Mouse (Mus musculus): ENCODE data around the gene Plekha6. TPM values are rescaled to one million over a fixed set of nuclear protein-coding genes. Genes with fewer than 3 reads are reported as not detected.
A peak's percentile ranks its signal among the peaks of the same experiment; 100 is the strongest.

Plekha6 gene
- polyA plus RNA-seq, 1 experiment from 2014 or later, result 8.8 TPM

DNA sequence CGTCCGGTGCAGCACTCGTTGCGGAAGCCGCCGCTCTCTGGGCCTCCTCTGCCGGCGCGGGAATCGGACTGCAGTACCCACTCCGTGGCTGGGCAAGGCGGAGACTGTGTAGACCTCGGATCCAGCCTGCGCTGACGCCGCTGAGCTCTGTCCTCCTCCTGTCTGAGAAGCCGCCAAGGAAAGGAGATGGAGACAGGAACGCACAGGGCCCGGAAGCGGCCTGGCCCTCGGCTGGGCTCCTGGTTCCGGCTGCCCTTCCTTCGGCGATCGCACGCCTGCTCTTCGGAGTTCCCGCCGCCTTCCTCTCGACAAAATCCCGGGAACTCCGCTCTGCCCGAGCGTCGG is 32.5 kb upstream of the Plekha6 start:
- H3K27ac ChIP-seq, result peak overlapping the region; percentile 96
- peak overlapping the region; percentile 95 for H3K4me2 ChIP-seq (ENCODE audit: low read length)
- WGBS, result under 1% methylated on average over 35 of the region's 35 CpGs
- no peaks in the 10 kb centered on the region for H3K9me3 ChIP-seq (replicated peaks; ENCODE audit: low read length)
- peaks cover 6% of the 10 kb centered on the region for H3K4me1 ChIP-seq (replicated peaks; ENCODE audit: insufficient read depth, low read length)
- H3K4me3 ChIP-seq (replicated peaks; ENCODE audit: low read depth, low read length), result peak overlapping the region; percentile 96
- peaks cover 2% of the 10 kb centered on the region; the same call in 1 of the 2 replicates for H3K36me3 ChIP-seq (ENCODE audit: insufficient read depth, low read length)
- ATAC-seq (replicated peaks; ENCODE audit: low FRiP score, low read depth), result no peak
- TF ChIP-seq CTCF (IDR thresholded peaks at IDR 0.05; ENCODE audit: low read depth), result no peak
- peak overlapping the region; percentile 83 for H3K9ac ChIP-seq (ENCODE audit: low read depth, low read length)
- no peaks in the 10 kb centered on the region for H3K27me3 ChIP-seq (ENCODE audit: insufficient read depth, low read length)
- no peak for DNase-seq (ENCODE audit: low spot score)

GRCm38 (mm10) chr1:133131936-133132335 is 32.1 kb upstream of the Plekha6 start:
- TF ChIP-seq CTCF (IDR thresholded peaks at IDR 0.05; ENCODE audit: low read depth), result no peak
- no peak for ATAC-seq (replicated peaks; ENCODE audit: low FRiP score, low read depth)
- no peaks in the 10 kb centered on the region for H3K27me3 ChIP-seq (ENCODE audit: insufficient read depth, low read length)

DNA sequence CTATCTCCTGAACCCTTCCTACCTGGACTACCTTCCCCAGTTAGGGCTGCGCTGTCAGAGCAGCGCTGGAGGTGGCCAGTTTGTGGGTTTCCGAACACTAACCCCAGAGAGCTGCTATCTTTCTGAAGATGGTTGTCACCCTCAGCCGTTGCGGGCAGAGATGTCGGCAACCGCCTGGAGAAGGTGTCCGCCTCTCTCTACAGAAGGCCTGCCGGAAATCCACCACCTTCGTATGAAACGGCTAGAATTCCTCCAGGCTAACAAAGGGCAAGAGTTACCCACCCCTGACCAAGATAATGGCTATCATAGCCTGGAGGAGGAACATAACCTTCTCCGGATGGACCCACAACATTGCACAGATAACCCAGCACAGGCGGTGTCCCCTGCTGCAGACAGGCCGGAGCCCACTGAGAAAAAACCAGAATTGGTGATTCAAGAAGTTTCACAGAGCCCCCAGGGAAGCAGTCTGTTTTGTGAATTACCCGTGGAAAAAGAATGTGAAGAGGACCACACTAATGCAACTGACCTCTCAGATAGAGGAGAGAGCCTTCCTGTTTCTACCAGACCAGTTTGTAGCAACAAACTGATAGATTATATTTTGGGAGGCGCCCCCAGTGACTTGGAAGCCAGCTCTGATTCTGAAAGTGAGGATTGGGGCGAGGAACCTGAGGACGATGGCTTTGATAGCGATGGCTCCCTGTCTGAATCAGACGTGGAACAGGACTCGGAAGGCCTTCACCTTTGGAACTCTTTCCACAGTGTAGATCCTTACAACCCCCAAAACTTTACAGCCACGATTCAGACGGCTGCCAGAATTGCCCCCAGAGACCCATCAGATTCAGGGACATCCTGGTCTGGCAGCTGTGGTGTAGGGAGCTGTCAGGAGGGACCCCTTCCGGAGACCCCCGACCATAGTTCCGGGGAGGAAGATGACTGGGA is 31.4 kb upstream of the Plekha6 start:
- Histone ChIP-seq H3K9ac (ENCODE audit: low read depth, low read length) (peak overlapping the region; percentile 83), H3K27me3 (ENCODE audit: insufficient read depth, low read length) (no peaks in the 10 kb centered on the region), H3K9me3 (replicated peaks; ENCODE audit: low read length) (no peaks in the 10 kb centered on the region), H3K36me3 (ENCODE audit: insufficient read depth, low read length) (peaks cover 12% of the 10 kb centered on the region), H3K4me1 (replicated peaks; ENCODE audit: insufficient read depth, low read length) (peaks cover 6% of the 10 kb centered on the region), H3K4me3 (replicated peaks; ENCODE audit: low read depth, low read length) (peak overlapping the region; percentile 96), H3K4me2 (ENCODE audit: low read length) (peak overlapping the region; percentile 95), H3K27ac (peak overlapping the region; percentile 96)
- DNase-seq (ENCODE audit: low spot score) (no peak), ATAC-seq (replicated peaks; ENCODE audit: low FRiP score, low read depth) (no peak)
- 2% methylated on average over 26 of the region's 26 CpGs for WGBS
- TF ChIP-seq CTCF (IDR thresholded peaks at IDR 0.05; ENCODE audit: low read depth), result no peak

More at GRCm38 (mm10) chr1:133131936-133132335, 32.1 kb upstream of the Plekha6 start:
- no peaks in the 10 kb centered on the region for H3K9me3 ChIP-seq (replicated peaks; ENCODE audit: low read length)
- peaks cover 6% of the 10 kb centered on the region; the same call in 1 of the 2 replicates for H3K36me3 ChIP-seq (ENCODE audit: insufficient read depth, low read length)
- DNase-seq (ENCODE audit: low spot score), result no peak
- peaks cover 6% of the 10 kb centered on the region for H3K4me1 ChIP-seq (replicated peaks; ENCODE audit: insufficient read depth, low read length)
- WGBS, result 0% methylated on average over 11 of the region's 11 CpGs
- peak overlapping the region; percentile 95 for H3K4me2 ChIP-seq (ENCODE audit: low read length)
- H3K9ac ChIP-seq (ENCODE audit: low read depth, low read length), result peak overlapping the region; percentile 83
- H3K4me3 ChIP-seq (replicated peaks; ENCODE audit: low read depth, low read length), result peak overlapping the region; percentile 96
- H3K27ac ChIP-seq, result peak overlapping the region; percentile 96

- H3K4me3 ChIP-seq (replicated peaks; ENCODE audit: low read depth, low read length), result peak overlapping the region; percentile 96
- H3K4me2 ChIP-seq (ENCODE audit: low read length), result peak overlapping the region; percentile 95
- TF ChIP-seq CTCF (IDR thresholded peaks at IDR 0.05; ENCODE audit: low read depth), result no peak
- ATAC-seq (replicated peaks; ENCODE audit: low FRiP score, low read depth), result no peak
- H3K36me3 ChIP-seq (ENCODE audit: insufficient read depth, low read length), result peaks cover 16% of the 10 kb centered on the region
- 3% methylated on average over 2 of the region's 2 CpGs for WGBS
- no peak for DNase-seq (ENCODE audit: low spot score)
- H3K9ac ChIP-seq (ENCODE audit: low read depth, low read length), result peak overlapping the region; percentile 83
- no peak overlapping the region for H3K27ac ChIP-seq
- H3K27me3 ChIP-seq (ENCODE audit: insufficient read depth, low read length), result no peaks in the 10 kb centered on the region
- no peaks in the 10 kb centered on the region for H3K9me3 ChIP-seq (replicated peaks; ENCODE audit: low read length)
- peaks cover 6% of the 10 kb centered on the region for H3K4me1 ChIP-seq (replicated peaks; ENCODE audit: insufficient read depth, low read length)
Observed at GRCm38 (mm10) chr1:133133425-133133824, 30.6 kb upstream of the Plekha6 start.

DNA sequence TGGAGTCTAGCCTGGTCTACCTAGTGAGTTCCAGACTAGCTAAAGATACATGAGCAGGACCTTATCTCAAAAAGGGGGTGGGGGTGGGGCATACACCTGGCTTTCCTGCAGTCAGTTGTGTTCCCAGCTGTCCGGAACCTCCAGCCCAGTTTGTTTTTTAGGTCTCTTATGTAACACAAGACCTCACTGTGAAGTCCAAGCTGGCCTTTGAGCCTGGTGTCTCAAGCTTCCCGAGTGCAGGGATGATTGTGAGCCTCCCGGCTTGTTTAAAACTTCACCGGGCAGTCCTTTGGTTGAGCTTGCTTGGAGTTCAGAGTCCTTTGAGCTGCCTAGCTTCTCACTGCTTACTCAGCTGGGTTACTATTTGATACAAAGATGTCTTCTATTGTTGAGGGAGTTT is 29.9 kb upstream of the Plekha6 start:
- no peak overlapping the region for H3K27ac ChIP-seq

DNA sequence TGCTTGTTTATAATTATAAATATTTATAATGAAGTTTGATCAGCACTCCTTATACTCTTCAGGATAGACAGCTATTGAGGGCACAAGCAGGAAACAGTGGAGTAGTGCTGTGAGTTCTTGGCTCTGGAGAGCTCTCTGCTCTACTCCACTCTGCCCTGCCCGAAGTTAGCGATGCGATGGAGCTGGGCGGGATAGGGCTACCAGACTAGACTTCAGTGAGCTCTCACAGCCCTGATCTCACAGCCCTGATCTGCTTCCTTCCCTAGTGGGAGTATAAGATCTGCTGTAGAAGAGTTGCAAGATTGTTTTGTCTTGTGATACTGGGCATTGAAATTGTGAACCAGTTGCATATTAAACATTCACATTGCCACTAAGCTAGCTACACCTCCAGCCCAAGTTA is 29.1 kb upstream of the Plekha6 start:
- Histone ChIP-seq H3K36me3 (ENCODE audit: insufficient read depth, low read length) (peaks cover 27% of the 10 kb centered on the region), H3K4me3 (replicated peaks; ENCODE audit: low read depth, low read length) (peak overlapping the region; percentile 96), H3K4me1 (replicated peaks; ENCODE audit: insufficient read depth, low read length) (peaks cover 6% of the 10 kb centered on the region), H3K9ac (ENCODE audit: low read depth, low read length) (peak overlapping the region; percentile 83; the same call in 1 of the 2 replicates), H3K27me3 (ENCODE audit: insufficient read depth, low read length) (no peaks in the 10 kb centered on the region), H3K9me3 (replicated peaks; ENCODE audit: low read length) (no peaks in the 10 kb centered on the region), H3K27ac (no peak overlapping the region), H3K4me2 (ENCODE audit: low read length) (peak overlapping the region; percentile 95)
- WGBS, result 7% methylated on average over 4 of the region's 4 CpGs
- no peak for TF ChIP-seq CTCF (IDR thresholded peaks at IDR 0.05; ENCODE audit: low read depth)
- no peak for ATAC-seq (replicated peaks; ENCODE audit: low FRiP score, low read depth)
- DNase-seq (ENCODE audit: low spot score), result no peak

More for the DNA sequence above, 29.9 kb upstream of the Plekha6 start:
- WGBS, result 6% methylated on average over 4 of the region's 4 CpGs
- no peaks in the 10 kb centered on the region for H3K9me3 ChIP-seq (replicated peaks; ENCODE audit: low read length)
- H3K4me2 ChIP-seq (ENCODE audit: low read length), result peak overlapping the region; percentile 95
- DNase-seq (ENCODE audit: low spot score), result no peak
- peaks cover 6% of the 10 kb centered on the region for H3K4me1 ChIP-seq (replicated peaks; ENCODE audit: insufficient read depth, low read length)
- peak overlapping the region; percentile 96 for H3K4me3 ChIP-seq (replicated peaks; ENCODE audit: low read depth, low read length)
- H3K36me3 ChIP-seq (ENCODE audit: insufficient read depth, low read length), result peaks cover 22% of the 10 kb centered on the region
- no peak for TF ChIP-seq CTCF (IDR thresholded peaks at IDR 0.05; ENCODE audit: low read depth)
- peak overlapping the region; percentile 83 for H3K9ac ChIP-seq (ENCODE audit: low read depth, low read length)
- H3K27me3 ChIP-seq (ENCODE audit: insufficient read depth, low read length), result no peaks in the 10 kb centered on the region
- no peak for ATAC-seq (replicated peaks; ENCODE audit: low FRiP score, low read depth)
